Mouse (Mus musculus) lung, postnatal 36 days (tissue): ENCODE measurements around the gene Cela3a.

Experiments used
- DNase-seq: peaks from one replicate; pipeline ENCODE4 v3.0.0; 2022; ENCODE audit warnings: mixed read lengths

Cela3a gene

DNA sequence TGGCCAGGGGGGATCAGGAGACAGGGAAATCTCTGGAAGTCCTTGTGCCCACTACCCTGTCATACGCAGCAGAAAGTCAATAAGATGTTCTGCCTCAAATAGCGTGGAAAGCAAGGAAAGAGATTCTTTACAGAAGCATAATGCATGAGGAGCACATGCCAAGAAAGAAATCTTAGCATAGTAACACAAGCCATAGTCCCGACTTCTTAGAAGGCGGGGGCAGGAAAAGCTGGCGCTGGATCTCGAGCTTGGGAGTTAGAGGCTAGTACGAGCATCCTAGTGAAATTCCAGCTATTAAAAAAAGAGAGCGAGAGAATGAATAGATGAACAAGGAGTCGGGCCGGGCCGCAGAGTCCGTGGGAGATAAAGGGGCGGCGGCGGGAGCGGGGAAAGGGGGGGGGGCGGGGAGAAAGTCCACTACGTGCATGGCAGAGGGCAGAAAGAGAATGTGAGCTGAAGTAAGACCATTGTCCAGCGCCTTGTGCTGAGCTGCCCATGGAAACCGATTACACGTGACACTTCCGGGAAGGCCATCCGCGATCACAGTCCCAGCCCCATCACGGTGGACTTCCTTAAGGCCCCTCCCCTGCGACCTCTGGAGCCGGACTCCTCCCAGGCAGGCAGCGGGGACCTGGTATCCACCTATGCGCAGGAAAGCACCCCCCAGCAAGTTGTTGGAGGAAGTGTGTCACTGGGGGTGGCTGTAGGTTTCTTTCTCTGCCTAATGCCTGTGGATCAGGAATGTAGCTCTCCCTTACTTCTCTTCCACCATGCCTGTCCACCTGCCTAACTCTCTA is 39.4 kb downstream of the Cela3a start:
- DNase-seq, result peak; percentile 81

GRCm38 (mm10) chr4:137368198-137368597 is 41.4 kb downstream of the Cela3a start:
- DNase-seq, result no peak

DNA sequence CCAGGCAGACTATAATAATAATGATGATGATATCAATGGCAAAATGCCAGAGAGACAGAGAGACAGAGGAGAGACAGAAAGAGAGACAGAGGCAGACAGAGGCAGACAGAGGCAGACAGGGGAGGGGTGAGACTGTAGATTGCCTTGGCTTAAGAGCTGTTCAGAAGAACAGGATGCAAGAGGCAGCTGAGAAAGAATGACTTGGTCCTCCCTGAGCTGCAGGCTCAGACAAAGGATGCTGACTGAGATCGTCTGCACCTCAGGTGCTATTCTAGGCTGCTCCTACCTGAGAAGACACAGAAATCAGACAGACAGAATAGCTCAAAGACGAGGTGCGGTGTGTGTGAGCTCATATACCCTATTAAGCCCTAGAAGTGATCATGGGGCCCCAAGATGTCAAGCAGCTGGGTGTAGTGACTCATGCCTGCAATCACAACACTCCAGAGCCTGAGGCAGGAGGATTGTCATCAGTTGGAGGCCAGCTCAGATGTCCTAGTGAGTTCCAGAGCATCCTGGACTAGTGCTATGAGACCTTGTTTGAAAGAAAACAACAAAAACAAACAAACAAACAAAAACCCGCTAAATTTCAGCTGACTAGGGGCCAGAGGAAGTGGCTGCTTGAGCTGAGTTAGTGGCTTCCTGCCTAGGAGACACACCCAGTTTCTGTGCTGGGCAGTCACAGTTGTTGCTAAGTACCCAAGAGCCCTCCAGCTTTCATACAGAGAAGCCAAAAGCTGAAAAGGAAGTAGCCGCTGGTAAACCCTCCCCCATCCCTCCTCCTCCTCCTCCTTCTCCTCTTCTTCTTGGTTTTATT is 42.1 kb downstream of the Cela3a start:
- peak; percentile 90 for DNase-seq

GRCm38 (mm10) chr4:137366097-137366496 is 43.5 kb downstream of the Cela3a start:
- DNase-seq, result no peak

- DNase-seq, result no peak
Measured at GRCm38 (mm10) chr4:137365356-137366062, 44.1 kb downstream of the Cela3a start.

DNA sequence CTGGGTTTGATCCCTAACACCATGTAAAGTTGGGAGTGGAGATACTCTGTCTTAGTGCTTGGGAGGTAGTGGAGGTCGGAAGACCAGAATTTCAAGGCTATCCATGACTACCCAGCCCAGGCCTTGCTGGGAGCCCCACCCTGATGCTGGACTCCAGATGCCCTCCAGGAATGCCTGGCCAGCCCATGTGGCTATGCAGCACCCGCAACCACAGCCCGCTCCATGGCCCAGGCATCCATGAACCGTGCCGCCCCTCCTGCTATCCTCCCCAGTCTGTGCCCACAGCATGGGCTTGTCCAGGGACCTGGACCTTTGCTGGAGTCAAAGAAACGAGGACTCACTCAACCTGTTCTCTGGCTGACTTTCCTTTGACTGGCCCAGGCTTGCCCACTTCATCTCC is 44.8 kb downstream of the Cela3a start:
- DNase-seq, result no peak

- peak; percentile 36 for DNase-seq
Measured at GRCm38 (mm10) chr4:137360996-137361395, 48.6 kb downstream of the Cela3a start.

GRCm38 (mm10) chr4:137358291-137359002 is 51.1 kb downstream of the Cela3a start:
- peak; percentile 30 for DNase-seq

DNA sequence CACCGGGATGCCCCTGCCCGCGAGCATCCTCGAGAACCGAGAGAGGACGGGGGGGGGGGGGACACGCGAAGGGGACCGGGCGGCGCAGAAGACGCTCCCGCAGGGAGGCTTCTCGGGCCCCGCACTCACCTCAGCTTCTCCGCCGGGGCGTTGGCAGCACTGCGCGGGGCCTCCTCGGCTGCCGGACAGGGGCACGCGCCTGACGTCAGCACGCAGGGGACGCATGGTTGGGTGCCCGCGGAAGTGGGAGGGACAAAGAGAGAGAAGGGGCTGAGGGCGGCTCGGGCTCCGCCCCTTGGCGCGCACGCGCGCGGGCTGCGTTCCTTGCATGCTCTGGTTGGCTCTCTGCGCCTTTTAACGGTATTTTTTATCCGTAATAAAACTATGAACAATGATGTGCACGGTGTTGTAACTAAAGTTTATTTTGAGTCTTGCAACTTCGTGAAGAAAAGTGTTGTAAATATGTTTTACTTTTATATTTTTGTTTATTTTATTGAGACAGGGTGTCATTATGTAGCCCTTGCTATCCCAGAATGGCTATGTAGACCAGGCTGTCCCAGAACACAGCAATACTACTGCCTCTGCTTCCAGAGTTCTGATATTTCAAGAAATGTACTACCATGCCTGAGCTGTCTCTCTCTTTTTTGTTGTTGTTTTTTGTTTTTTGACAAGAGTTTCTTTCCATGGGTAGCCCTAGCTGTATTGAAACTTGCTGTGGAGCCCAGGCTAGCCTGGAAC is 51.9 kb downstream of the Cela3a start, which contains the start of gene Cdc42:
TSS of gene Cdc42 (minus strand) at position 204 of the 738 bp plus-strand sequence.
- DNase-seq, result peak; percentile 99

DNA sequence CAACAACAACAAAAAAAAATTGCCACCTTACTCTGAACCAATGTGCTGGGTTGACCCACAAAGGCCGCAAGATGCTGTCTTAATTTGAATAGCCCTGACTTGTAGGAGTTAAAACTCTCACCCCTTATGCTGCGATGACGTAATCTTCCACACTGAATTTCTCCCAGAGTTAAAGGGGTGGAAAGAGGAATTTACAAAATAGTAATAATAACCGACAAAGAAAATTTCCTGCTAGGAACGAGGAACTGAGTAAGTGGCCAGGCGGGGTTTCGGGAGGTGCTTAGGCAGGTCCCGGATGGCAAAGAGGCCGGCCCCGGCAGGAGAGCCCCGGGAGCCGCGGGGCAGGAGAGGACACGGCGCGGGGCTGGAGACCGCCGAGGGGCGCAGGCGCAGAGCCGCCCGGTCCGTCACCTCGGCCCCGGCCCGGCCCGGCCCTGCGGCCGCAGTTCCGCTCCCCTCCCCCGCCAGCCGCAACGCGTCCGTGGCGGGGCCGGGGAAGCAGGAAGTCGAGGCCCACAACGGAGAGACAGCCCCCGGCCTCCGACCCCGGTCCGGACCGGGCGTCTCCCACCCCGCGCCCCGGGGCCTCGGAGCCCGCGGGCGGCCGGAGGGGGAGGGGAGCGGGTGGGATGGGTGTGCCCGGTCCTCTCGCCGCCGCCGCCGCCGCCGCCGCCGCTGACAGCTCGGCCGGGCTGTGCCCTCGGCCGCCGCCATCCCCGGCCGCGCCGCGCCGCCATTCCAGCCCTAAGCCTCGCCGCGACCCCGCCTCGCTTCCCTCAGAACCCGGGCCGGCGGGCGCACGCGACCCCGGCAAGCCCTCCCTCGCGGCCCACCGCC is 52.7 kb downstream of the Cela3a start:
- peak; percentile 75 for DNase-seq
